Mouse (Mus musculus) limb, embryonic 14.5 days (tissue): ENCODE data around the gene Slc41a3. TPM values are rescaled to one million over a fixed set of nuclear protein-coding genes. Genes with fewer than 3 reads are reported as not detected.

Source experiments
- ATAC-seq: fragments of 200-750 bp; cut with Nextera tagmentation; 2 replicates; pipeline ENCODE4 v1.8.0; 2017; ENCODE audit warnings: low read depth, moderate number of reproducible peaks, moderate TSS enrichment; ENCODE audit not compliant: low FRiP score
- DNase-seq: peaks from one replicate; pipeline ENCODE4 v3.0.0-alpha.2; 2015; ENCODE audit warnings: low spot score
- H3K27ac ChIP-seq: fragments of 300-500 bp; sonication (generic); replicated peaks from 2 replicates; pipeline ENCODE4 v1.5.1; 2014; ENCODE audit warnings: low read depth, mild to moderate bottlenecking, low read length, moderate library complexity, mixed read lengths
- H3K27me3 ChIP-seq: fragments of 300-500 bp; sonication (generic); 2 replicates; pipeline ENCODE4 v1.6.1; 2014; ENCODE audit warnings: low read length, mixed read lengths; ENCODE audit not compliant: control insufficient read depth, insufficient read depth
- H3K36me3 ChIP-seq: fragments of 300-500 bp; sonication (generic); 2 replicates; pipeline ENCODE4 v1.6.1; 2014; ENCODE audit warnings: mild to moderate bottlenecking, low read length, moderate library complexity, mixed read lengths; ENCODE audit not compliant: control insufficient read depth, insufficient read depth
- H3K4me1 ChIP-seq: fragments of 300-500 bp; sonication (generic); 2 replicates; pipeline ENCODE4 v1.6.1; 2014; ENCODE audit warnings: antibody characterized with exemption, low read length, mixed read lengths; ENCODE audit not compliant: control insufficient read depth, insufficient read depth
- H3K4me2 ChIP-seq: fragments of 300-500 bp; sonication (generic); replicated peaks from 2 replicates; pipeline ENCODE4 v1.6.1; 2014; ENCODE audit warnings: low read depth, mild to moderate bottlenecking, low read length, moderate library complexity; ENCODE audit not compliant: severe bottlenecking
- H3K4me3 ChIP-seq: fragments of 300-500 bp; sonication (generic); replicated peaks from 2 replicates; pipeline ENCODE4 v1.5.1; 2014; ENCODE audit warnings: low read length
- H3K9ac ChIP-seq: fragments of 300-500 bp; sonication (generic); 2 replicates; pipeline ENCODE4 v1.6.1; 2014; ENCODE audit warnings: mild to moderate bottlenecking, low read depth, low read length, moderate library complexity; ENCODE audit not compliant: severe bottlenecking
- H3K9me3 ChIP-seq: fragments of 300-500 bp; sonication (generic); 2 replicates; pipeline ENCODE4 v1.6.1; 2016; ENCODE audit warnings: low read length; ENCODE audit not compliant: control insufficient read depth
- POLR2A ChIP-seq: fragments of 200-500 bp; IDR thresholded peaks from 2 replicates; pipeline ENCODE4 v1.8.0; 2012; ENCODE audit warnings: inconsistent platforms, mild to moderate bottlenecking, moderate library complexity, borderline replicate concordance; ENCODE audit not compliant: insufficient read depth, insufficient read length; ENCODE audit errors: extremely low read depth
- WGBS: fragments of 180-500 bp; shearing (Covaris S2); extraction: QIAGEN DNeasy Blood & Tissue Kit; methylation state at CpG from one replicate; pipeline ENCODE4 v1.1.7; 2014; 5-methylcytosine and 5-hydroxymethylcytosine counted together
- polyA plus RNA-seq, 2 experiments: library from polyadenylated mRNA; depleted of rRNA in 1 of 2; stranded (reverse) in 1 of 2; unstranded in 1 of 2; fragments of >200 nt; fragmentation: Nextera tagmentation in 1 of 2; extraction: Ambion mirVana in 1 of 2; gene quantifications; 2 replicates each; pipeline versions ENCODE4 v1.2.1 to v1.2.3; 2012 to 2014

Slc41a3 gene
- polyA plus RNA-seq, 2 experiments, result 5.4 to 5.9 TPM

- Histone ChIP-seq H3K4me2 (no peak overlapping the region), H3K4me1 (no peaks in the 10 kb centered on the region), H3K27me3 (no peaks in the 10 kb centered on the region), H3K4me3 (no peak overlapping the region), H3K9me3 (no peaks in the 10 kb centered on the region), H3K9ac (no peak overlapping the region), H3K27ac (no peak overlapping the region), H3K36me3 (peaks cover 49% of the 10 kb centered on the region)
- DNase-seq (no peak), ATAC-seq (no peak)
- WGBS, result 82% methylated on average over 11 of the region's 11 CpGs
- TF ChIP-seq POLR2A, result no peak
Observed at GRCm38 (mm10) chr6:90661029-90661399, 56.5 kb downstream of the Slc41a3 start.

DNA sequence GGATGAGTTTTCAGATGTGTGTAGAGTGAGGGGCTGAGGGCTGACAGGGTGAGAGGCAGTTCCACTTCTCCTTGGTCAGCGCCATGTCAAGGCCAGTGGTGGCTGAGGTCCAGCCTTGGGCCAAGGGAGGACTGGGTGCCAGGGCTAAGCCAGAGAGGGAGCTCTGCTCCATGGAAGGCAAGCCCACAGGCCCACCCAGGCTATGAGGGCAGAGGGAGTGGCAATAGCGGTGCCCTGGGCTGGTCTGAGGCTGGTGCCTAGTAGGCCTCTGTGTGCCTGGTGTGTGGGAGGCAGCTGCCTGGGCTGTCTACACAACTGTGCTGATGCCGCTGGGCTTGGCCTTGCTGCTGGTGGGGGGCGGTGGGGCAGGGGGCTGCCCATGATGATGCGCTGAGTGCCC, 57.6 kb downstream of the Slc41a3 start:
- no peak overlapping the region for H3K27ac ChIP-seq
- H3K4me2 ChIP-seq, result no peak overlapping the region
- DNase-seq (no peak), ATAC-seq (no peak)
- TF ChIP-seq POLR2A, result no peak
- H3K9ac ChIP-seq, result no peak overlapping the region
- WGBS, result 97% methylated on average over 4 of the region's 5 CpGs
- H3K36me3 ChIP-seq, result peaks cover 60% of the 10 kb centered on the region
- H3K9me3 ChIP-seq, result no peaks in the 10 kb centered on the region
- H3K4me1 ChIP-seq, result no peaks in the 10 kb centered on the region
- no peak overlapping the region for H3K4me3 ChIP-seq
- H3K27me3 ChIP-seq, result no peaks in the 10 kb centered on the region

- WGBS, result 87% methylated on average over 11 of the region's 11 CpGs
Observed at GRCm38 (mm10) chr6:90663736-90664135, 59.2 kb downstream of the Slc41a3 start.

DNA sequence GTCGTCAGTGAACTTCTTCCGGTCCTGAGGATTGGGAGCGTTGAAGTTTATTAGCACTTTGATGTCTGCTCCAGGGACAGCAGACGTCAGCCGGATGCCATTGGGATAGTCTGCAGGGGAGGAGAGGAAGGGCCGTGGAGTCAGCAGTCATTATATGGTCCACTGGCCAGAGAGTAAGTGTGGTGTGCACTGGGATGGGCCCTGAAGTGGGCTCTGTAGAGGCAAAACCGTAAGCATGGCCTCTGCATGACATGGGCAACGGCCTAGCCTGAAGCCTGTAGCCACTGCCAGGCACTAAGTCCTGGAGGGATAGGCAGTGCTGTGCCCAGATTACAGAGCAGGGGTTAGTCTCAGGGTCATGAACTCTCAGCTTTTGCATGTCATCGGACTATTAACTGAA, 64.2 kb downstream of the Slc41a3 start:
- peaks cover 97% of the 10 kb centered on the region for H3K36me3 ChIP-seq
- H3K9me3 ChIP-seq, result no peaks in the 10 kb centered on the region

More at GRCm38 (mm10) chr6:90663736-90664135, 59.2 kb downstream of the Slc41a3 start:
- ATAC-seq, result no peak
- no peak for TF ChIP-seq POLR2A
- no peak overlapping the region for H3K27ac ChIP-seq
- no peak overlapping the region for H3K4me2 ChIP-seq
- H3K9me3 ChIP-seq, result no peaks in the 10 kb centered on the region
- H3K4me3 ChIP-seq, result no peak overlapping the region
- peaks cover 76% of the 10 kb centered on the region for H3K36me3 ChIP-seq
- DNase-seq, result no peak
- no peaks in the 10 kb centered on the region for H3K27me3 ChIP-seq
- no peaks in the 10 kb centered on the region for H3K4me1 ChIP-seq
- H3K9ac ChIP-seq, result no peak overlapping the region

DNA sequence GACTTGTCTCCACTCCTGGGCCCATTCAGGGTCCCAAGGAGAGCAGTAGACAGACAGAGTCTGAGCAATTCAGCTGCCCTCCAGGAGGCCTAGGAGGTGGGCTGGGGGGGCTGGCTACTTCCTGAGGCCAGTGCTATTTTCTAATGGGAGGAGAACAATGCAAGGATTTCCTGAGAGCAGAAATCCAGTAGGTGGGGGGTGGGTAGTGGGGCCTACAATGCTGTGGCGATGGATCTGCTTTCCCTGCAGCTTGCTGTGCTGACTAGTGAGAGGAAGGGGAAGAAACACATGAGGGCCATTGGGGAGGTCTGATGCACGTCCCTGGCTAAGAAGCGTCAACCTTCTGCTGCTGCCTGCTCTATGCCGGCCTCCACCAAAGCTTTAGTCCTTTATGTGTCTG, 74.2 kb downstream of the Slc41a3 start:
- ATAC-seq (no peak), DNase-seq (no peak)
- 88% methylated on average over 4 of the region's 4 CpGs for WGBS
- no peaks in the 10 kb centered on the region for H3K9me3 ChIP-seq
- peaks cover 79% of the 10 kb centered on the region for H3K36me3 ChIP-seq
- H3K4me3 ChIP-seq, result no peak overlapping the region
- no peak overlapping the region for H3K27ac ChIP-seq
- TF ChIP-seq POLR2A, result no peak
- no peaks in the 10 kb centered on the region for H3K4me1 ChIP-seq
- H3K9ac ChIP-seq, result no peak overlapping the region
- no peaks in the 10 kb centered on the region for H3K27me3 ChIP-seq
- no peak overlapping the region for H3K4me2 ChIP-seq

More for the DNA sequence above, 64.2 kb downstream of the Slc41a3 start:
- no peaks in the 10 kb centered on the region for H3K4me1 ChIP-seq
- no peak for DNase-seq
- 53% methylated on average over 9 of the region's 9 CpGs for WGBS
- no peak overlapping the region for H3K4me2 ChIP-seq
- no peak overlapping the region for H3K9ac ChIP-seq
- no peak overlapping the region for H3K27ac ChIP-seq
- H3K27me3 ChIP-seq, result no peaks in the 10 kb centered on the region
- no peak for TF ChIP-seq POLR2A
- ATAC-seq, result no peak
- H3K4me3 ChIP-seq, result no peak overlapping the region

DNA sequence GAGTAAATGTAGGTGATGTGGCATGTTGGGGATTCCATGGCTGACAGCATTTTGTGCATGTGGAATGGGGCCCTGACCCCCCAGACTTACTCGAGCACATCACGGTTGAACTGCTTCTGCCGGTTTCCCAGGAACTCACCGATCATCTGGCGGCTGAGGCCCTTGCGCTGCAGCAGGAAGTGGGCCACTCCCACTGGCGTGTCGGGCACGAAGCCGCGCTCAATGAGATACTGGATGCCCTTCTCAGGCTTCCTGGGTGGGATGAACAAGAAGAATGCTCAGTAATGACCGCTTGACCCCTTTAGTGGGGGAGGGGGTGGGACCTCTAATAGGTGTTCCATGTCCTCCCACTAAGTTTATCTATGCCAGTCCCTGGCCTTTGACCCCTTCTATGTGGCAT, 75.9 kb downstream of the Slc41a3 start:
- H3K4me3 ChIP-seq, result no peak overlapping the region
- TF ChIP-seq POLR2A, result no peak
- DNase-seq (no peak), ATAC-seq (no peak)
- peaks cover 65% of the 10 kb centered on the region for H3K36me3 ChIP-seq
- 91% methylated on average over 12 of the region's 12 CpGs for WGBS
- H3K27ac ChIP-seq, result no peak overlapping the region
- H3K27me3 ChIP-seq, result no peaks in the 10 kb centered on the region
- H3K9ac ChIP-seq, result no peak overlapping the region
- 0 out of 2 replicates have a peak, but pooled peaks cover 3% of the 10 kb centered on the region for H3K4me1 ChIP-seq
- H3K4me2 ChIP-seq, result no peak overlapping the region
- H3K9me3 ChIP-seq, result no peaks in the 10 kb centered on the region
